Mouse (Mus musculus) G1E (cell line): Measurements from ENCODE around the gene Vstm4. TPM values are rescaled to one million over a fixed set of nuclear protein-coding genes. Genes with fewer than 3 reads are reported as not detected.

Experiments
- ATAC-seq: 2 replicates; pipeline ENCODE4 v1.8.0; 2016; ENCODE audit warnings: mild to moderate bottlenecking; ENCODE audit not compliant: insufficient number of reproducible peaks, poor library complexity, low FRiP score, severe bottlenecking; ENCODE audit errors: extremely low read depth
- DNase-seq: peaks from one replicate; pipeline ENCODE4 v3.0.0; 2012; ENCODE audit warnings: low spot score
- H3K27me3 ChIP-seq: 2 replicates; pipeline ENCODE4 v1.6.1; 2012; ENCODE audit warnings: mild to moderate bottlenecking, low read length, inconsistent platforms; ENCODE audit not compliant: insufficient read depth
- H3K36me3 ChIP-seq: replicated peaks from 2 replicates; pipeline ENCODE3; 2012; ENCODE audit warnings: mild to moderate bottlenecking, inconsistent platforms
- H3K4me1 ChIP-seq: 2 replicates; pipeline ENCODE4 v1.6.1; 2012; ENCODE audit warnings: low read depth, low read length, inconsistent platforms, mixed read lengths; ENCODE audit not compliant: insufficient read depth
- H3K4me3 ChIP-seq: 2 replicates; pipeline ENCODE4 v1.5.1; 2012; ENCODE audit warnings: low read depth, mild to moderate bottlenecking, inconsistent platforms, low read length, moderate library complexity, mixed read lengths
- H3K9me3 ChIP-seq: replicated peaks from 2 replicates; pipeline ENCODE4 v1.6.1; 2012; ENCODE audit warnings: inconsistent platforms
- CTCF ChIP-seq: IDR thresholded peaks from 2 replicates; pipeline ENCODE4 v1.5.1; 2012; ENCODE audit warnings: low read depth, low read length, inconsistent platforms, mixed read lengths
- GATA1 ChIP-seq: IDR thresholded peaks from 2 replicates; pipeline ENCODE4 v1.6.1; 2012; ENCODE audit warnings: borderline replicate concordance, low read length, inconsistent platforms, mixed read lengths
- GATA2 ChIP-seq: IDR thresholded peaks from 2 replicates; pipeline ENCODE4 v1.6.1; 2012; ENCODE audit warnings: low read depth, low read length, inconsistent platforms, borderline replicate concordance
- POLR2AphosphoS5 ChIP-seq: IDR thresholded peaks from 2 replicates; pipeline ENCODE4 v1.6.1; 2012; ENCODE audit warnings: low read depth, low read length, inconsistent platforms; ENCODE audit not compliant: insufficient replicate concordance
- TAL1 ChIP-seq: conservative IDR thresholded peaks from 2 replicates; pipeline ENCODE4 v1.6.1; 2012; ENCODE audit warnings: low read depth, low read length, inconsistent platforms, mixed read lengths
- polyA plus RNA-seq: library from polyadenylated mRNA; stranded (reverse); fragments of >175 nt; gene quantifications from 2 replicates; pipeline ENCODE4 v1.2.3, GENCODE M21; 2012
- total RNA-seq, 2 experiments: library from RNA; stranded (forward) in 1 of 2; stranded (reverse) in 1 of 2; fragments of 200-1000 nt in 1 of 2; fragments of >200 nt in 1 of 2; fragmentation: Nextera tagmentation in 1 of 2; gene quantifications; 2 replicates each; pipeline ENCODE4 v1.2.3; 2014 to 2017

Gene Vstm4
- total and polyA plus RNA-seq, 3 experiments, result 0.05 TPM; not detected in 2

GRCm38 (mm10) chr14:32917919-32918318, 61.4 kb downstream of the Vstm4 start:
- DNase-seq, result no peak
- H3K36me3 ChIP-seq, result no peaks in the 10 kb centered on the region
- no peaks in the 10 kb centered on the region for H3K4me1 ChIP-seq
- no peak for ATAC-seq
- no peaks in the 10 kb centered on the region for H3K27me3 ChIP-seq
- no peak for TF ChIP-seq POLR2AphosphoS5
- no peak for TF ChIP-seq CTCF
- no peak for TF ChIP-seq TAL1
- TF ChIP-seq GATA1, result no peak
- no peak for TF ChIP-seq GATA2
- no peak overlapping the region for H3K4me3 ChIP-seq
- H3K9me3 ChIP-seq, result peaks cover 25% of the 10 kb centered on the region

GRCm38 (mm10) chr14:32923871-32924270, 67.3 kb downstream of the Vstm4 start:
- no peaks in the 10 kb centered on the region for H3K4me1 ChIP-seq
- ATAC-seq, result no peak
- DNase-seq, result no peak
- TF ChIP-seq GATA1, result no peak
- TF ChIP-seq POLR2AphosphoS5, result no peak
- no peak for TF ChIP-seq TAL1
- no peak for TF ChIP-seq GATA2
- no peak for TF ChIP-seq CTCF
- H3K9me3 ChIP-seq, result peaks cover 33% of the 10 kb centered on the region
- H3K27me3 ChIP-seq, result no peaks in the 10 kb centered on the region
- no peak overlapping the region for H3K4me3 ChIP-seq
- H3K36me3 ChIP-seq, result no peaks in the 10 kb centered on the region

- no peak for TF ChIP-seq GATA1
- TF ChIP-seq TAL1, result no peak
- no peak for TF ChIP-seq CTCF
- TF ChIP-seq GATA2, result no peak
- no peak for TF ChIP-seq POLR2AphosphoS5
- H3K4me3 ChIP-seq, result no peak overlapping the region
- H3K27me3 ChIP-seq, result no peaks in the 10 kb centered on the region
- H3K4me1 ChIP-seq, result no peaks in the 10 kb centered on the region
- DNase-seq, result no peak
- peaks cover 40% of the 10 kb centered on the region for H3K9me3 ChIP-seq
- ATAC-seq, result no peak
- no peaks in the 10 kb centered on the region for H3K36me3 ChIP-seq
Observed at GRCm38 (mm10) chr14:32931709-32932108, 75.2 kb downstream of the Vstm4 start.

GRCm38 (mm10) chr14:32932220-32932619, 75.7 kb downstream of the Vstm4 start:
- no peaks in the 10 kb centered on the region for H3K36me3 ChIP-seq
- no peak for DNase-seq
- no peak for ATAC-seq
- no peaks in the 10 kb centered on the region for H3K27me3 ChIP-seq
- H3K4me1 ChIP-seq, result no peaks in the 10 kb centered on the region
- H3K4me3 ChIP-seq, result no peak overlapping the region
- peaks cover 38% of the 10 kb centered on the region for H3K9me3 ChIP-seq
- TF ChIP-seq TAL1, result no peak
- TF ChIP-seq GATA1, result no peak
- no peak for TF ChIP-seq CTCF
- no peak for TF ChIP-seq GATA2
- TF ChIP-seq POLR2AphosphoS5, result no peak

- Histone ChIP-seq H3K9me3 (peaks cover 44% of the 10 kb centered on the region), H3K4me3 (no peak overlapping the region), H3K27me3 (no peaks in the 10 kb centered on the region), H3K4me1 (no peaks in the 10 kb centered on the region), H3K36me3 (no peaks in the 10 kb centered on the region)
- ATAC-seq (no peak), DNase-seq (no peak)
- TF ChIP-seq POLR2AphosphoS5 (no peak), GATA2 (no peak), GATA1 (no peak), TAL1 (no peak), CTCF (no peak)
Observed at GRCm38 (mm10) chr14:32934064-32934463, 77.5 kb downstream of the Vstm4 start.

- DNase-seq (no peak), ATAC-seq (no peak)
- no peak overlapping the region for H3K4me3 ChIP-seq
- H3K36me3 ChIP-seq, result no peaks in the 10 kb centered on the region
- TF ChIP-seq CTCF, result no peak
- no peak for TF ChIP-seq POLR2AphosphoS5
- TF ChIP-seq GATA2, result no peak
- no peak for TF ChIP-seq TAL1
- no peak for TF ChIP-seq GATA1
- H3K27me3 ChIP-seq, result no peaks in the 10 kb centered on the region
- no peaks in the 10 kb centered on the region for H3K4me1 ChIP-seq
- H3K9me3 ChIP-seq, result peaks cover 42% of the 10 kb centered on the region
Observed at GRCm38 (mm10) chr14:32939217-32939616, 82.7 kb downstream of the Vstm4 start.

GRCm38 (mm10) chr14:32947512-32947911, 91.0 kb downstream of the Vstm4 start:
- TF ChIP-seq POLR2AphosphoS5 (no peak), GATA2 (no peak), GATA1 (no peak), TAL1 (no peak), CTCF (no peak)
- no peaks in the 10 kb centered on the region for H3K4me1 ChIP-seq
- ATAC-seq, result no peak
- no peaks in the 10 kb centered on the region for H3K27me3 ChIP-seq
- H3K4me3 ChIP-seq, result no peak overlapping the region
- H3K9me3 ChIP-seq, result peaks cover 74% of the 10 kb centered on the region
- H3K36me3 ChIP-seq, result no peaks in the 10 kb centered on the region
- no peak for DNase-seq
